Mouse (Mus musculus) layer of hippocampus, postnatal 14 days (tissue): ENCODE results near the gene Ssx9. TPM values are rescaled to one million over a fixed set of nuclear protein-coding genes. Genes with fewer than 3 reads are reported as not detected.
"Not testable (repeated sequence)": the region's sequence is repeated elsewhere in the genome, so short reads cannot be mapped to it uniquely, and the experiment has no call there.

ENCODE experiments used
- DNase-seq, 2 experiments: peaks; one replicate each; pipeline ENCODE4 v3.0.0; 2021 to 2022; ENCODE audit warnings: low spot score in 2 of 2, mixed read lengths in 1 of 2
- long read RNA-seq, 2 experiments: library from polyadenylated mRNA; stranded (forward); transcript quantifications; one replicate each; pipeline ENCODE4 v2.0.0; 2021
- total RNA-seq, 2 experiments: library from RNA; stranded (reverse); gene quantifications; 2 replicates each; pipeline ENCODE4 v1.2.3; 2021

The Ssx9 gene
- not detected for total RNA-seq
- long read RNA-seq, experiment 1: 0 reads
- long read RNA-seq, experiment 2: 0 reads

DNA sequence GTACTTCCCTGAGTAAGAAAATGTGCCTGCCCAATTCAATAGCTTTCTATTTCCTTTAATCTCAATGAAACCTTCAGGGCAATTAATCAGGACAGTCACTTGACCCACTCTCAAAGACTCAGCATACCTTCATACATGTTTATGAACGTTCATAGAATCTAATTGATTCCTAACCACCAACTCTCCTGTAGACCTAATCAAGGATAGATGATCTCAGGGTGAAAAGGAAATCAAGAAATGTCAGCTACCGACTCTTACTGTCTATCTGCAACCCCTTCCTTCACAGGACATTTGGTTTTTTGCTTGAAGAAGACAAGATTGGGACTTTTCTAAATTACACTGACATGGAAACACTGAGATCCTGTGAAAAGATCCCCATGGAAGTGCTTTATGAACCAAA is at the start of gene Ssx9:
Gene Ssx9 (plus strand): TSS at position 301 of the 400 bp plus-strand sequence.
- DNase-seq: not testable (repeated sequence)

DNA sequence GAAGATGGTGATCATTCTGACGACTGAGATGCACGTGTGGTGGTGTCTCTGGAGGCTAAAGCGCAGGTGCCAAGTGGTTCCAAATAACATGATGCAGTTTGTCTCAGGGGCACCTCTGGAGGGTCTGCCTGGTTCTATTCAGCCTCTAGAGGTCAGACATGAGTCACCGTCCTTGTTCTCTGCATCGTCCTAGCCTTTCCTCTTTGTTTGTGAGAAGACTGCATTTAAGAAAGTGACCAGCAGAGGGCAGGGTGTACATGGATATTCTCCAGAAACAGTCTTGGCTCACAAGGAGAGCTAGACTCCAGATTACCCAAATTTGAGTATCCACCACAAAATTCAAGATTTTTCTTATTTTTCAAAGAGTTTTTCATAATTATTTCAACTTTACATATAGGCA is 15.3 kb upstream of the Ssx9 start:
- DNase-seq: peak; percentile 9 to 36

DNA sequence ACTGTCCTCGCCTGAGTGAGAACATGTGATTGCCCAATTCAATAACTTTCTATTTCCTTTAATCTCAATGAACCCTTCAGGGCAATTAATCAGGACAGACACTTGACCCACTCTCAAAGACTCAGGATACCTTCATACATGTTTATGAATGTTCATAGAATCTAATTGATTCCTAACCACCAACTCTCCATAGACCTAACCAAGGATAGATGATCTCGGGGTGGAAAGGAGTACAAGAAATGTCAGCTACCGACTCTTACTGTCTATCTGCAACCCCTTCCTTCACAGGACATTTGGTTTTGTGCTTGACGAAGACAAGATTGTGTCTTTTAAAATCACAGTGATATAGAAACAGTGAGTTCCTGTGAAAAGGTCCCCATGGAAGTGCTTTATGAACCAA is 55.2 kb downstream of the Ssx9 start, which contains the start of gene Ssxb5:
Gene Ssxb5 (plus strand): TSS at position 301 of the 400 bp plus-strand sequence.
- DNase-seq: not testable (repeated sequence)

Other genes starting within 250 kb of the Ssx9 start
- gene Gm14459, start 223.5 kb upstream of the Ssx9 start, total RNA-seq: not detected
- not detected for gene Ssxb6, start 200.2 kb upstream of the Ssx9 start, total RNA-seq
- not detected for gene Ssxb3, start 156.6 kb upstream of the Ssx9 start, total RNA-seq
- gene Ssxb8, start 57.6 kb upstream of the Ssx9 start, total RNA-seq: not detected
- not detected for gene Ssxb5, start 55.3 kb downstream of the Ssx9 start, total RNA-seq
- not detected for gene Gm6592, start 95.6 kb downstream of the Ssx9 start, total RNA-seq
- gene Gm5751, start 125.8 kb downstream of the Ssx9 start, total RNA-seq: not detected
- 10 to 100 TPM; 28.5 to 30.2 TPM for gene B630019K06Rik, start 143.9 kb downstream of the Ssx9 start, total RNA-seq
- gene Fthl17b, start 214.5 kb downstream of the Ssx9 start, total RNA-seq: not detected
- gene Fthl17c, start 228.1 kb downstream of the Ssx9 start, total RNA-seq: not detected
- gene Fthl17d, start 238.3 kb downstream of the Ssx9 start, total RNA-seq: not detected